Mouse (Mus musculus) liver, adult (tissue): Measurements from ENCODE around the gene Loxl4.

Source experiments
- GATA4 ChIP-seq: IDR thresholded peaks from 2 replicates; pipeline ENCODE4 v1.6.1; 2014; ENCODE audit warnings: mild to moderate bottlenecking, low read length; ENCODE audit not compliant: insufficient replicate concordance

Gene Loxl4

GRCm38 (mm10) chr19:42558701-42559100 lies 53.9 kb downstream of the Loxl4 start:
- no peak for TF ChIP-seq GATA4
